Mouse (Mus musculus) cerebellum, adult 2 months (tissue): Measurements from ENCODE around the gene Gclm.

Source experiments
- CTCF ChIP-seq: fragments of 200-500 bp; IDR thresholded peaks from 2 replicates; pipeline ENCODE4 v1.5.1; 2011; ENCODE audit warnings: low read depth, mild to moderate bottlenecking, control low read depth, low read length, moderate library complexity, borderline replicate concordance; ENCODE audit not compliant: insufficient read depth
- POLR2A ChIP-seq: fragments of 200-500 bp; IDR thresholded peaks from 2 replicates; pipeline ENCODE4 v1.6.1; 2011; ENCODE audit warnings: low read length, control low read depth, borderline replicate concordance; ENCODE audit not compliant: insufficient read depth

DNA sequence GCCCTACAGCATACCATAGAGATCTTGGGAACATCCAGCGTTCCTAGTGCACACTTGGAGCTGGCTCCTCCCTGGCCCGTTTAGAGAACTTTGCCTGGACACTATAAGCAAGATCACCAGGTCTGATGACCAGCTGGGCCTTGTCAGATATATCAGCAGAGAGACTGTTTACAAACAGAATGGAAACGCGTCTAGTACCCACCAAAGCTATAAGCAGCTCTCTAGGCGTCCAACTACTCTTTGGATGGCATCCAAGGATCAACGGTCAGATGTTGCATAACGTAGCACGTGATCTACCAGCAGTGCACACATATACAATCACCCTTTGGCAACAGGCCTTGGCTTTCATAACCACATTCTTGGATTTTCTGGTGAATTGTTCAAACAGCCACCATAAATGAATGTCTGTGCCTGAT is 46.4 kb upstream of the Gclm start:
- TF ChIP-seq POLR2A (no peak), CTCF (no peak)
